Mouse (Mus musculus): ENCODE data around the gene Hpse2.
"Not testable (repeated sequence)": the region's sequence is repeated elsewhere in the genome, so short reads cannot be mapped to it uniquely, and the experiment has no call there.

Gene Hpse2

DNA sequence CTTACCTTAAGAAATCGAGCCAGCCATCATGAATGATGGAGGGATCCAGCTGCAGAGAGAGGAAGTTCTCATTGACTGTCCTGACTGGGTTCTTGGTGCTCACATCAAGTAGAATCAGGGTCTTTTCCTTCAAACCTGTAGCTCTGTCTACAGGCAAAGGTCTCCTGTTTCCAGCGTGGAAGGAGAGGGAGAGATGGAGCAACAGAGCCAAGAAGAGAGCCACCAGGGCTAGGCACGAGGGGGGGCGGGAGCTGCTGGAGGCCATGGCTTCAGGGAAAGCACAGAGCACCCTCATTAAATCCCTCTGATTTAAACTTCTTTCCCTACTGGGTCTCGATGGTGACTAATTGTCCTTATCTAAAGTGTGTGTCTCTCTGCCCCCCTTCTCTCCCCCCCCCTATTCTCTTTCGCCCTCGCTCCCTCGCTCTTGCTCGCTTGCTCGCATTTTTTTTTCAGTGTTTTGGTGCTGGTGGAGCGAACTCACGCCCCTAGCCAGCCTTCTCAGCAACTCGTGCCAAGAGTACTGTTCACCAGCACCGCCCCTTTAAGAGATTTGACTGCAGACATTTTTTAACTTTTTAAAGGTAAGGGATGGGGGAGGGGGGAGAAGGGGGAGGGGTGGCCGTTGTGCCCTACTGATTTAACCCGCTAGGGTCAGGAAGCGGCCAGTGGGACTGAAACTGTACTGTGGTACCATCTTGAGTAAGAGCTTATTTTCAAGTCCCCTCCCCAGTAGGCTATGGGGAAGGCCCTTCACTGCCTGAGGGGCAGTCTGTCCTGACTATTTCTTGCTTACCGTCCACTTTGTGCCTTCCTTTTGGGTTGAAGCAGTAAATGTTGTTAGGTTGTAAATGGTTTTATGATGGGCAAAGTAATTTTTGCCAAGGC is at the start of gene Hpse2:
Gene Hpse2, minus strand, starts transcription at position 339 of the 888 bp plus-strand sequence.
- DNase-seq (ENCODE audit: low spot score), result no peak

DNA sequence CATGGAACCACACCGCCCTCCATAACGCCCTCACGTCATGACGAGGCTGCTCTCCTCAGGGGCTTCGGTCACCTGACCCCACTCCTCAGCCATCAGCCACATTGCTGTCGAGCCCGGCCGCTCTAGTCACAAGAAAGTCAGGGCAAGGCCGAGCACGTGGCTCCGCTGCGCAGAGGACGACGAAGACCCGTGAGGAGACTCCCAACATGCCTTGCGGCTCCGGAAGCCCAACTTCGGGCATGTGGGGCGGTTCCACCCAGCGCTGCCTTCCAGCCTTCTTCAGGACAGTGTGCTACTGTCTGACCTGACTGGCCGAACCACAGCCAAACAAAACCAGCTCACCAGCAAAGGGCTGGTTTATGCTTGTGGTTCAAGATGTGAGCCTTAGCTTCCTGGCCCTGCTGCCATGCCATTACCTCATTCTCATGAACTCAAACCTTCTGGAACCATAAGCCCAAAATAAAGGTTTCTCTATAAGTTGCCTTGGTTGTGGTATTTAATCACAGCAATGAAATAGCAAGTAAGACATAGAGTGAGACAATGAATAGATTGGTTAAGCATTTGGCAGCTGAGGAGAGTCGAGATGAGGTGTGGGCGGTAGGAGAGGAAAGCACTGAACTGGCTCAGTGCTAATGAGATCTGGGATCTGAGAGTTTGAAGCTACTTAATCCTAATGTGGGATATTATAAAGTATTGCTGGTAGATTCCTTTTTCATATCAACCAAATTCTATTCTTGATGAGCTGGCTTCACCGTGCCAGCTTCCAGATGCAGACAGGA is 39.5 kb upstream of the Hpse2 start:
- no peak for DNase-seq (ENCODE audit: low spot score)

DNA sequence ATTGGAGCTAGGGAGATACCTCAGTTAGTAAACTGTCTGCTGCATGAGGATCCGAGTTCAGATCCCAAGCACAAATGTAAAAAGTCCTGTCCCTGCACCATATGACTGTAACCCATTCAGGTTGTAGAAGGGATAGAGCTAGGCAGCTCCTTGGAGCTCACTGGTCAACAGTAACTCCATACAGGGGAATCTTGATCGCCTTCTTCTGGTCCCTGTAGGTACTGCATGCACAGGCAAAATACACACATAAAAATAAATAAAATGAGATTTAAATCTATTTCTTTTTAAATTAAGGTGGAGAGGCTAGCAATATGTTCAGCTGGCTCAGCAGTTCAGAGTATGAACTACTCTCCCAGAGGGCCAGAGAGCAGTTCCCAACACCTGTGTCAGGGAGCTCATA is 35.9 kb upstream of the Hpse2 start:
- no peak for DNase-seq (ENCODE audit: low spot score)

DNA sequence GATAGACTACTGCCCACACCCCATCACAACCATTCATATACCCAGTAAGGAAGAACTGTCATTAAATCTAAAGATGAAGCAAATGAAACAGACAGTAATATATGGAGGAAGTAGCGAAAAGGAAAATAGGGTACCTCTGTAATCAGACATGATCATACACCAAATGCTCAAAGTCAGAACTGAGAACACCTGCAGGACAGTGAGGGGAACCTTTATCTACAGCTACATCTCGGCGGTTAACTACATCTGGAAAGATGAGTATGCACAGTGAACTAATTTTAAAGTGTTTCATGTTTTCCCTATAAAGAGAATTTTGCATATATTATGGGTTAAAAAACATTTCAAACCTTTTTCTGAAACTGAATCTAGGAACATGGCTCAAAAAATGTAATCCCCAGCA is 32.4 kb upstream of the Hpse2 start:
- no peak for DNase-seq (ENCODE audit: low spot score)

DNA sequence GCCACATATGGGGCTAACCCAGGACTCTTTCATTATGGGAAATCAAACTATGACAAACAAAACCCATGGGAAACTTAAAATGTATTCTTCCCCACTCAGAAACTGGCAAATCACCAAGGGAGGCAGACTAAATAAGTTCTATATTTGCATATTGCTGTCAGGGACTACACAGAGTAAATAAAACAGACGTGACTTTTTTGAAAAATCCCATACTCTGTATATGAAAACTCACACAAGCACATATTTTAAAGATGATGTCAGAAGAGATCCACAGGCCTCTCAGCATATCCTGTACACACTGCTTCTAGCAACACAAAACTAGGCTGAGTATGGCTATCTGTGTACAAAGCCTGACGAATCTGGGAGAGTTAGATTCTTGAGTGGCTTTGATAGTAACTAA is 27.4 kb upstream of the Hpse2 start:
- no peak for DNase-seq (ENCODE audit: low spot score)

DNA sequence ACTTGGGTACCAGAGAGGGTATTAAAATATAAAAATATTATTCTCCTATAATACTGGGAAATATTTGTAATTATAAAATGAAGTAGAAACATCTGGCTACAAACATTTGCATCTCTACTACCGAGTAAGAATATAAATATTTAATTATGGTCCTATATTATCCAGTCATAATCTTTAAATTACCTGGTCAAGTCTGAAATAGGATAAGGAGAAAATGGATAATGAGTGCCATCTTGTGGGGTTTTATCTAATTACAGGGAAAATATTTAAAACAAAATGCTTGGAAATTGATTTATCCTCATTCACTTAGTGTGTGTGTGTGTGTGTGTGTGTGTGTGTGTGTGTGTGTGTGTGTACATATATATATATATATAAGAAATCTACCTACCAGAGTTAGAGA is 19.0 kb upstream of the Hpse2 start:
- DNase-seq (ENCODE audit: low spot score), result no peak

DNA sequence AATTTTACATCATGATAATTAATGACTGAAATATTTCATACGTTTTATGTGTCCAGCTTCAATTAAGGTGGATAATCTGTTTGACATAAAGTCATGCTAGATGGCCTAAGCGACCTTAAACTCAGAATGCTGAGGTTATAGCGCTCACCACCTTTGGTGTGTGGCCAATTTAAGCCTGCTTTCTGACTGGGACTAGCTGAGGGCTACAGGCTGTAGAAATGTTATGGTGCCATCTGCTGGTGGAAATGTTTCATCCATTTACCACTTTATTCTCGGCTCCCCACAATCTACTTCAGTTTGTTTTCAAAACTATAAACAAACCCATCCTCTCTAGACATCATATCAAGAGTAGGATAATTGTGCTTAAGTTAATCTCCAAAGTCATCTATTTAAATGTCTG is 8.2 kb upstream of the Hpse2 start:
- DNase-seq (ENCODE audit: low spot score), result peak; percentile 31

DNA sequence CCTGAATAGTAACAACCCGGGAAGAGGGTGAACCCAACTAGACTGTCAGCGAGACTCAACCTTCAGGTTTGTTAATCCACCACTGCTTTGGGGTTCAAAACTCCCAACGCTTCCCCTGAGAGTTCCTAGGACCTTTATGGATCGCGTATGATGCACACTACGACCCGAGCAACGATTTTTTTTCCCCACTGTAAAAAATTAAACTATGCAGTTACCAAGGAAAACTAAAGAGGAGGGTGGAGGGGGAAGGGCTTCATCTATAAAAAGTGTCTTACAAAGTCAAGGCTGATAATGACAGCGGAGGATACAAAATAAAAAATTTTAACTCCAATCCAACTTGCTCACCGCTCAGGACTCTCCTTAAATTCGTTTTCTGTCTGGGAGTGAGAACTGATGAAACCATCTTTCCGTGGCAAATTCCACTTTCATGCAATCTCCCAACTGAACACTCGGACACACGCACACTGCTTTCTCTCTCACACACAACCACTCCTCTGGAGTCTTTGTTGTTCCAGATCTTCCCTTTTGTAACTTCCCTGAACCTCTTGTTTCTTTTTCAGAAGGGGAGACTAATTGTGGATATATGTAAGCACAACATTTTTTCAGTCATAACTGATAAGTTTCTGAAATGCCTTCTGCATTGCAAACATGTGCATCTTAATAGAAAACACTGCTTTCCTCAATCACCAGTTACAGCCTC is 934 bp downstream of the Hpse2 start:
- no peak for DNase-seq (ENCODE audit: low spot score)

DNA sequence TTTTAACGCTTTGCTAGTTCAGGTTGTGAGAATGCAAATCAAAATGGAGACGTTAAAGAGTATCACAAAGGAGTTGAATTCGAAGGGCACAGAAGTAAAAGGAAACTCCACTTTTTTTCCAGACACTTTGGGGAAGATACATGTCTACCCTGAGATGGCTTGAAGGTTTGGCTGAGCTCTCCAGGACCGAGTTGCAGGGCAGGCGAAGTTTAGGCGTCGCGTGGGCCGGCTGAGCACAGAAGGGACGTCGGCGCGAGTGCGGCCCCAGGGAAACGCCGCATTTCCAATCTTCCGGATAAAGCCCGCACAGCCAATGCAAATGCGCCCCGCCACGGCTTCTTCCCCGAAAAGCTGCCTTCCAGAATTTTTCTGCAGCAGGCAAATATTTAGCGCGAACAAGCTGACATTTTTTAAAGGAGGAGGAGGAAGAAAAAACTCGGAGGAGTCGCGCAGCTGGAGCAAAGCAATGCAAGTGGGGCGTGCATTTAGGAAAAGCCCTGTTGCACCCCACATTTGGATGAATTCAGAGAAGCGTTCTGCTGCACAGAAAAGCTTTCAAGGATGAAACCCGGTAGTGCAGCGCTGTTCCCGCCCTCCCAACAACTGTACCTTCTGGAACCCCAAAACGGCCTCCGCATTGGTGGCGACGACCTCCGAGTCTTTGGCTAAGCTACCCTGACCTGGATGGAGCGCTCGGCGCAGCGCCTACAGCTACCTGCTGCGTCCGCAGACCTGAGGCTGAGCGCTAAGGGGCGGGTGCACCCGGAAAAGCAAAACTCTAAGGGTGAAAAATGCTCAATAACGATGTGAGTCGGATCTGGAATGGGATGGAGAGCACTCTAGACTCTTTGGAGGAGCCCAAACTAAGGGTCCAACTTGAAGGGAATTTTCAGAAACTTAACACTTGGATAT is 1.9 kb downstream of the Hpse2 start:
- no peak for DNase-seq (ENCODE audit: low spot score)

DNA sequence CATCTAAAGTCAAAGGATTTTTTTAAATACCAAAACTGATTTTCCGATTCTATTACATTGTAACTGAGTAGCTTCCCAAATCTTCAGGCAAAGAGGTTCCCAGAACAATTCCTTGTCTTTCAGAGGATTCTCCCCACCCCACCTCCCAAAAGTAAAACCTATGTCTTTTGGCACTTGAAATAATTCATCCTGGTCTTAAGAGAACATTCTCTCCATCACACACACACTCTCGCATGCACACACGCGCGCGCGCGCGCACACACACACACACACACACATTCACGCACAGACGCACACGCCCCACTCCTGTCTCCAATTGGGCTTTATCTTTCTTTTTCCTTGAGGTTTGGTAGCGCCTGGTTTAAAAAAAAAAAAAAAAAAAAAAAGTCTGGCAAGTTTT is 2.7 kb downstream of the Hpse2 start:
- DNase-seq (ENCODE audit: low spot score), result no peak

DNA sequence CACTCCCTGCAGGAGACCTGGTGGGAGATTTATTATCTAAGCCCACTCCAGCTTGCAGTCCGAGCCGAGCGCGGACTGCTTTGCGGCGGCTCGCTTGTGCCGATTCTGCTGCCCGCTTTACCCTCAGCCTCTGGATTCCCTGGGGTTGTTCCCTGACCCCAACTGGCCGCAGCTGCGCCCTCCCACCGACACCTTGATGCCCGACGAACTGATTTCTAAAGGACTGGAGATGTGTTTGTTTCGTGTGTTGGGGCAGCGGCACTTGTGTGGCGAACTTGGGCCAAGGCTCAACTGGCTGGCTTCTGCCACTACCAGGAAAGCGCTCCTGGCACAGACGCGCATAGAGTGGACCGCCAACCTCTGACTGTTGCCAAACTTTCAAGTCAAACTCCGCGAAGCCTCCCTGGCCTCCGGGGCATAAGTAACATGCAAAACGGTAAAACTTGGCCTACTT is 3.1 kb downstream of the Hpse2 start:
- DNase-seq (ENCODE audit: low spot score), result no peak

DNA sequence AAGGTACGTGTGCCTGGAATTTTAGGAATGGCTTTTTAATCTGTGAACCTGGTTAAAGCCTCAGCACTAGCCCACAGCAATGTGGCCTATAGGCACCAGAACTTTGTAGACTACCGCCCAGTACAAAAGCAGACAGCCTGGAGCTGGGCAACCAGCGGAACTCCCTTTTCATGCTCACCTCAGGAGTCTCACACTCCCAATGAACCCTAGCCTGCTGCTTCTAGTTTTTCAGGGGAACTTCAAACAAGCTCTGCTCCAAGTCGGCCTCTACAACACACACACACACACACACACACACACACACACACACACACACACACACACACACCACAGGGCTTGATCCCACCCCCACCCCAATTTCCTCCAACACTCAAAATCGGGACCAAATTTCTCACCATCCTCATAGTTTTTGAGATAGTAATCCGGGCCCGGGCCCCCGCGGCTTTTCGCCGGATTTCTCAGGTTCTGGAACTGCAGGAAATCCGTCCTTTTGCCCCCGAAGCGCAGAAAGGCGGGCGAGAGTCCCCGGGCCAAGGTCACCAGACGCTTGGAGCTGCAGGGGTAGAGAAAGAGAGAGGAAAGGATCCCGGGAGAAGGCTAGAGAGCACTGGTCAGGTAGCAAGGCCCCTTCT is 3.7 kb downstream of the Hpse2 start:
- DNase-seq (ENCODE audit: low spot score), result no peak

DNA sequence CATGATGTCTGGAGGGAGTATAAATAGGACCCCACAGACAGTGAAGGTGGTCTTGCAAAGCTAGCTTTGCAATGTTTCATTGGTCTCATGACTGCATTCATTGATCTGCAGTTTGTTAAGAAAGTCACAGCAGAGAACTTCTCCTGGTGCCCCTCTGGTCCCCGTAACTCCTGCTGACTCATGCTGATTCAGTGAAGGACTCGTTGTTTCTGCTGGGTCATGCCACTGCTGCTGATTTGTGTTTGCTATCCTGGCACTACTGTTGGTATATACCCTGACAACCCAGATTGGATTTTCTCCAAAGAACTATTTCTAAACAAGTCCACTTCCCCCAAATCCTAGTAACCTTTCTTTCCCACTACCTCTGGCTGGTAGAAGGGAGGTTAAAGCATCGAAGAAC is 29.3 kb downstream of the Hpse2 start:
- DNase-seq (ENCODE audit: low spot score), result no peak

DNA sequence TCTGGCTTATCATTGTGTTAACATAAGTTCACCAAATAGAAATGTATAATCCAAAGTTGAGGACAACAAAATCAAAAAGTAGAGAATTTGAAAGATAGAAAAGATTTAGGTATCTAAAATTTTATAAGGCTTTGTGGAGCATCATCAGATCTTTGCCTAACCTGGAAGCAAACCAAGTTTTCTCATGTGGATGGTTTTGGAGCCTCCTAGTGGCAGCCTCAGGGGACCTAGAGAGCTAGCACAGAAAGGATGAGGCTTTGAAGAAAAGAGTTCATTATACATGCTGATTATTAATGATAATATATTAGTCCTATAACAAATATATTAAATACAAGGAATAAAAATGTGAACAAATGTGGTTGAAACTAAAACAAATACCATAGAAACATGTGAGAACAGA is 77.0 kb downstream of the Hpse2 start:
- peak; percentile 24 for DNase-seq (ENCODE audit: low spot score)

DNA sequence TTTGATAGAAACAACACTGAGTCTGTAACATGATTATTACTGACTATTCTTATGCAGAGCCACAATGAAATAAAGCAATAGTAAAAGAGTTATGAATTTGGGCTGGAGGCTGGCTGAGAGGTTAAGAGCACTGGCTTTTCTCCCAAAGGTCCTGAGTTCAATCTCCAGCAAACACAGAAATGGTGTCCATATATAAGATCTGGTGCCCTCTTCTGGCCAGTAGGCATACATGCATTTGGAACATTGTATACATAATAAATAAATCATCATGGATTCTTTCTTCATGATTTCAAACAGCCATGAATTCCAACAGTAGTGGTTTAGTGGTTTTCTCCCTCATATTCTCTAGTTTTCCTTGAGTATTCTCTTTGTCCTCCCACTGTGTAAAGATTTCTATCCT is 81.4 kb downstream of the Hpse2 start:
- no peak for DNase-seq (ENCODE audit: low spot score)

DNA sequence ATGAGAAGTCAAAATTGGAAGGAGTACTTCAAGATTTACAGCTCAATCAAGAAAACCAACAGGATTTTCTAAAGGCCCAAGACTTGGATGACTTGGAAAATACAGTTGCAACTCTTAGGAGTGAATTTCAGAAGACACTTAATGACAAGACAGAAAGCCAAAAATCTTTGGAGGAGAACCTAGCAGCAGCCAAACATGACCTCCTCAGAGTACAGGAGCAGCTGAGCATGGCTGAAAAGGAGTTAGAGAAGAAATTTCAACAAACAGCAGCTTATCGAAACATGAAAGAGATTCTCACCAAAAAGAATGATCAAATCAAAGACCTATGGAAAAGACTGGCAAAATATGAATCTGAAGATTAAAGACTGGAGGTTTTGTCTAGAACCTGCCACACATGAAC is 106.8 kb downstream of the Hpse2 start:
- DNase-seq (ENCODE audit: low spot score), result not testable (repeated sequence)

DNA sequence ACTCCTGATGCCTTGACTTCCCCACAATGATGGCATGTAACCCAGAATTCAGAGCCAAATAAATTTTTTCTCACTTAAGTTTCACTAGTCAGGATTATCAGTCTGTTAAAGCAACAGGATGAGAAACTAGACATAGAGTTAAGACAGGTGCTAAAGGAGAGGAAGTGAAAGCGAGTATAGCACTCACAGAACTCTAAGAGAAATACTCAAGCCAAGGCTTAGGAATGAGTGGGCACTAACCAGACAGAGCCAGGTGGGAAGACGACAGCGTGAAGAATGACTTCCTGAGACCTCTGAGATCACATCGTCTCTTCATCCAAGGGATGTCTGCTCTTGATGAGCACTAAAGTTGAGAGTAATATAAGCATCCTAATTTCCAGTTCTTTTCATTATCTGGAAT is 144.2 kb downstream of the Hpse2 start:
- DNase-seq (ENCODE audit: low spot score), result no peak

DNA sequence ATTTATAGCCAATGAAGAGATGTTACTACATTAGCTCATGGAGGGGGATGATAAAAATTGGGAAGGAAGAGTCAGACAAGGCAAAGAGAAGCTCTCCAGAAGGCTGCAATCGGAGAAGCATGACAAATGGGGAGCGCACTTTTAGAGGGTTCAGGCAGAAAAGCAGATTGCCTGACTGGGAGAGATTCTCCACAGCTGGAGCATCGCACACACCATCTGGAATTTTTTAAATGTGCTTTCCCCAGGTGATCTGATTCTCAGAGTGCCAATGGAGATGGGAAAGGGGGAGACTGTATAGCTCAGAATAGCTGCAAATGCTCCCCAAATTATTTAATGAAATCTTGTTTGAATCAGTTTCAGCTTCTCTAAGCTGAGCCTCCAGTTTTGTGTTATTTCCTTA is 156.4 kb downstream of the Hpse2 start:
- DNase-seq (ENCODE audit: low spot score), result no peak

DNA sequence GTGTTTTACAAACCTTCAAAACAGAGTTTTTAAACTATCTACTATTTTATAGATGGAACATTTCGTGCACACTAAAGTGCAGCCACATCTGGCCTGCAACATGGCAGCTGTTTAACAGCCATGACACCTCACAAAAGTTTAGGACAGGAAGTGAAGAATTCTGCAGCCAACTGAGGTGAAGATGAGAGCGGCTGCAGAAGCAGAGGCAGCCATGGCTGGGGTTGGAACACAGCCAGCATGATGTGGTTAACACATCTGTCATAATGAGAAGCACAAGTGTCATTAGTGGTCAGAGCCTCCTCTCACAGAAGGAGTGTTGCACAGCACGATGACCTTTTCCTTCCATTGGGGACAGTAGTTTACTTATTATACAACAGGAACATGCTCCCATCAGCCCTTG is 194.6 kb downstream of the Hpse2 start:
- DNase-seq (ENCODE audit: low spot score), result no peak

DNA sequence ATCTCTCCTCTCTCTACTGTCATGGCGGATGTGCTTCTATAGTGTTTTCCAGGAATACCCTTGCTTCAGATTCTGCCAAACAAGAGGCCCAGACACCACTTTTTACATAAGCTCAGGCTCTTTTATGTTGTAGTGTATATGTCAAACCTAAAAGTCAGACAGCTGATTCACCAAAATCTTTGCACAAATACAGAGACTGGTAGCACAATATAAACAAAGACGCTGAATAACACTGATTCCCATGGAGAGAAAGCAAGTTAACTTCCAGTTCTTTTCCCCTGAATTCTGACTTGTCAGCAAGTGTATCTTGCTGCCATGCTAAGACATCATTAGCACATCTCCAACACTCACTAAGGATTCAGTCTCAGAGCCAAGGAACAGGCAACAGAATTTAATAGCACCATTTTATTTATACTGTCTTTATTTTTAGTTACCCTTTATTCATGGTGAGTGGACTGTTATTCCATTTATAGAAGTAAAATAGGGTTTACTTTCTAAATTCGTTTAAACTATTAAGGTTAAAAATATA is 212.7 kb downstream of the Hpse2 start:
- DNase-seq (ENCODE audit: low spot score), result no peak

DNA sequence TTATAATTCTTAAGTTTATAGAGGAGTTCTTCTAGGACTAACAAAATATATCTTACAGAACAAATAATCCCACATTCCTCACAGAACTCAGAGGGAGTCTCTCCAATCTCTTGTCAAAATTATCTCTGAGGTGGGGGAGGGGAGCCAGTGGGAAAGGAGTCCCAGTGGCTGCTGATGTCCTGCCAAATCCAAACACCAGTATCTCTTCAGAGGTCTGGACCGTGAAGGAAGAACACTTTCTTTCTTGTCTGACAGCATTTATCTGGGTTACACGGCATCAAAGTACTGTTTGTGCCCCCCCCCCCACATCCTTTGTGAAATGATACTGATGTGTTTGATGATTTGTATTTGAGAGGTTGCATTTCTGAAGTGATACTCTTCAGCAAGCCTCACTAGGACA is 213.3 kb downstream of the Hpse2 start:
- no peak for DNase-seq (ENCODE audit: low spot score)
